Mouse (Mus musculus) lung, postnatal 0 days (tissue): ENCODE measurements at regions not wholly inside any gene's neighbourhood (a gene's known extent, or its start where the extent isn't known, plus 50 kb on each side); places are given as distances from the start of the nearest gene placed in this dataset.

ENCODE experiments used
- CTCF ChIP-seq: IDR thresholded peaks from 2 replicates; pipeline ENCODE4 v1.5.1; 2016; ENCODE audit warnings: antibody characterized with exemption, mild to moderate bottlenecking
- EP300 ChIP-seq: IDR thresholded peaks from 2 replicates; pipeline ENCODE4 v1.6.1; 2016; ENCODE audit warnings: antibody characterized with exemption, mild to moderate bottlenecking, control low read depth

GRCm38 (mm10) chrX:156944223-156944622 lies 470.9 kb downstream of the Phex start:
- TF ChIP-seq EP300 (no peak), CTCF (no peak)
